In the genomic region with DNA sequence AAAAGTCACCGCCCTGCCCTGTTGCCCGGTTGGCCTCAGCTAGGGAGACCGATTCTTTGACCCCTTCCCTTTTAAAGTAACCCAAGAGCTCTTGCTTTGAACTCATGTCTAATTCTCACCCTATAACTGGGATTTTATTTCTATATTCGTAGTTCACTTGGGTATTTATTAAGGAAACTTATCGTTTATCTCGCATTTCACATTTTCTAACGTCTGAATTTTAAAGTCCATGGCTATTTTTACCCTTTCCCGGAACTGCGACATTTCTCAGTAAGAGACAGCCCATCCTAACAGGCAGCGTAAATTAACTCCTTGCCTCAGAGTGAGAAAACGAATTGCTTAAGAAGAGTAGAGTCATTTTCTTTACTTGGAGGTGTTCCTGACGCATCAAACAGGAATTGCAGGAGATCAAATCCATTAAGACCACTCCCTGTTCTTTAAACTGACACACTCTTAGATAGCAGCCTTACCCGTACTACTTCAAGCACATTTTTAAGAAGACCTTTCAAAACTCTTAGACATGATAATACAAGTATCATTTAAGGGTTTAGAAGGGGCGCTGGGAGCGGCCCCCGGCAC, we compare ENCODE assay signal across 24 mouse cellular contexts. TPM values are rescaled to one million over a fixed set of nuclear protein-coding genes. Genes with fewer than 3 reads are reported as not detected.
A peak's percentile ranks its signal among the peaks of the same experiment; 100 is the strongest.
DNase-seq lines count a peak whose midpoint lies in the region; ATAC-seq and TF ChIP-seq lines count a peak whose summit lies in the region.
"Had no signal": no experiment of that assay in that cellular context is flagged by ENCODE, and none has a peak within 500 bp of the region (broad histone marks: within the 10 kb centered on the region; RNA-seq: fewer than 3 reads in every experiment).

No protein-coding gene starts in this region.

- TF ChIP-seq EP300 in heart, adult 2 months (IDR thresholded peaks at IDR 0.05; ENCODE audit: insufficient read depth, low read depth, low read length), result no peak

- 63% methylated on average over 16 of the region's 16 CpGs for WGBS in heart, embryonic 16.5 days
- 65% methylated on average over 16 of the region's 16 CpGs for WGBS in heart, adult 2 months

- H3K4me2 ChIP-seq in heart, embryonic 16.5 days (ENCODE audit: low read depth, low read length), result peak overlapping the region; percentile 23; the same call in 1 of the 2 replicates
- H3K4me2 ChIP-seq: embryonic facial prominence, embryonic 15.5 days; hindbrain, embryonic 12.5 days had no signal

- no peaks in the 10 kb centered on the region for H3K4me1 ChIP-seq in heart, embryonic 16.5 days (ENCODE audit: control insufficient read depth, insufficient read depth, low read length)
- H3K4me1 ChIP-seq in heart, adult 2 months (ENCODE audit: control insufficient read depth, insufficient read depth, low read length), result no peaks in the 10 kb centered on the region
- H3K4me1 ChIP-seq: embryonic facial prominence, embryonic 15.5 days; forebrain, embryonic 10.5 days; heart, embryonic 13.5 days; hindbrain, embryonic 12.5 days had no signal

- H3K9me3 ChIP-seq in heart, embryonic 16.5 days (replicated peaks; ENCODE audit: control insufficient read depth, low read length), result peaks cover 2% of the 10 kb centered on the region; the same call in 1 of the 2 replicates
- H3K9me3 ChIP-seq: embryonic facial prominence, embryonic 15.5 days; heart, embryonic 13.5 days had no signal

- intact Hi-C loops in gastrocnemius, adult 2 months (cut with DNase I), result loop anchor here (5.0 to 10.0 kb wide), 2 partner anchors 251 to 923 kb away; a partner anchor contains a TSS
- intact Hi-C loops in heart, adult 2 months (cut with DNase I), result no loop called here
- intact Hi-C loops in left cerebral cortex, postnatal 4 days (cut with DNase I), result loop anchor here (10.0 kb wide), 2 partner anchors 113 to 173 kb away; no protein-coding TSS in a partner anchor

- no peak for ATAC-seq in heart, embryonic 16.5 days (replicated peaks; ENCODE audit: extremely low read depth, insufficient read depth, low FRiP score)
- ATAC-seq: activated CD4-positive, CD25-positive, alpha-beta regulatory T cell, adult 4 months; forebrain, embryonic 14.5 days; hindbrain, embryonic 16.5 days; inflammation-experienced regulatory T-cells, adult 6 months; intestine, postnatal 0 days had no signal

- H3K27me3 ChIP-seq in heart, embryonic 16.5 days (ENCODE audit: control insufficient read depth, insufficient read depth, low read length), result no peaks in the 10 kb centered on the region
- H3K27me3 ChIP-seq in heart, adult 2 months (ENCODE audit: control insufficient read depth, insufficient read depth, low read length), result no peaks in the 10 kb centered on the region
- H3K27me3 ChIP-seq: CH12.LX; embryonic facial prominence, embryonic 15.5 days; heart, embryonic 13.5 days; hindbrain, embryonic 12.5 days had no signal

- H3K4me3 ChIP-seq in gastrocnemius, adult 2 months, result peak overlapping the region; percentile 31
- H3K4me3 ChIP-seq in heart, embryonic 16.5 days (ENCODE audit: low read length), result no peak overlapping the region
- no peak overlapping the region for H3K4me3 ChIP-seq in heart, adult 2 months
- H3K4me3 ChIP-seq: embryonic facial prominence, embryonic 15.5 days; erythroblast, embryonic 14.5 days; forebrain, embryonic 10.5 days; heart, embryonic 13.5 days; hindbrain, embryonic 12.5 days had no signal

- no peaks in the 10 kb centered on the region for H3K36me3 ChIP-seq in heart, embryonic 16.5 days (ENCODE audit: control insufficient read depth, insufficient read depth)
- no peaks in the 10 kb centered on the region for H3K36me3 ChIP-seq in heart, adult 2 months (ENCODE audit: control insufficient read depth, insufficient read depth, low read length)
- H3K36me3 ChIP-seq: embryonic facial prominence, embryonic 15.5 days; heart, embryonic 13.5 days had no signal

- no peak for DNase-seq in gastrocnemius, adult 2 months
- DNase-seq in gastrocnemius, postnatal 10 days, result no peak
- no peak for DNase-seq in heart, adult 2 months
- peak; percentile 15 for DNase-seq in R1 (ENCODE audit: low read depth, low spot score)
- DNase-seq in embryo, embryonic 11 days, result no peak
- DNase-seq in left cerebral cortex, postnatal 4 days, result no peak
- DNase-seq: adrenal gland, adult 2 months; cerebellum, adult 2 months; cerebellum, postnatal 10 days; heart, adult 18-20 months; heart, postnatal 36 days; kidney, adult 8-10 months had no signal

- no peak overlapping the region for H3K9ac ChIP-seq in heart, embryonic 16.5 days (ENCODE audit: low read length)
- H3K9ac ChIP-seq in heart, adult 2 months (ENCODE audit: low read depth, low read length), result no peak overlapping the region
- H3K9ac ChIP-seq: embryonic facial prominence, embryonic 15.5 days; heart, embryonic 13.5 days; hindbrain, embryonic 12.5 days had no signal

- TF ChIP-seq POLR2A in heart, adult 2 months (IDR thresholded peaks at IDR 0.05; ENCODE audit: insufficient read depth, low read depth, low read length), result no peak

- H3K79me2 ChIP-seq in heart, adult 2 months (replicated peaks; ENCODE audit: control insufficient read depth, insufficient read depth, low read length), result no peaks in the 10 kb centered on the region

- no peak overlapping the region for H3K27ac ChIP-seq in gastrocnemius, adult 2 months
- no peak overlapping the region for H3K27ac ChIP-seq in heart, embryonic 16.5 days (ENCODE audit: low read length)
- no peak overlapping the region for H3K27ac ChIP-seq in heart, adult 2 months
- H3K27ac ChIP-seq: embryonic facial prominence, embryonic 15.5 days; forebrain, embryonic 10.5 days; heart, embryonic 13.5 days; hindbrain, embryonic 12.5 days had no signal

- no peak for TF ChIP-seq CTCF in gastrocnemius, adult 2 months (IDR thresholded peaks at IDR 0.05)
- no peak for TF ChIP-seq CTCF in heart, adult 2 months (IDR thresholded peaks at IDR 0.05)

RNA-seq across cellular contexts. Expression of a gene that starts 25.3 kb away (rescaled TPM):
- total RNA-seq in gastrocnemius, adult 2 months (2021), result 1 to 10 TPM; 1.5 TPM
- 1 to 10 TPM; 2.0 to 2.1 TPM for total RNA-seq in gastrocnemius, postnatal 10 days (2021)
- 4.9 and 5.6 TPM in 2 replicates for polyA plus RNA-seq in heart, embryonic 16.5 days (2015; fragmentation: Nextera tagmentation; extraction: Ambion mirVana)
- 1 to 10 TPM; 1.3 to 2.0 TPM for total RNA-seq in heart, adult 2 months (2021)
- polyA plus RNA-seq in heart, adult 2 months (2012; rRNA removed), result 1.3 TPM in 2 replicates
- total RNA-seq in left cerebral cortex, postnatal 4 days (2021), result 1 to 10 TPM; 5.4 to 6.0 TPM

RNA-seq across cellular contexts. Expression of a gene that starts 25.4 kb away (rescaled TPM):
- total RNA-seq in gastrocnemius, adult 2 months (2021), result 1 to 10 TPM; 2.3 to 2.6 TPM
- total RNA-seq in gastrocnemius, postnatal 10 days (2021), result 1 to 10 TPM; 3.4 to 5.3 TPM
- polyA plus RNA-seq in heart, embryonic 16.5 days (2015; fragmentation: Nextera tagmentation; extraction: Ambion mirVana), result 5.4 and 5.6 TPM in 2 replicates
- 1 to 10 TPM; 5.5 to 5.9 TPM for total RNA-seq in heart, adult 2 months (2021)
- 2.6 and 3.3 TPM in 2 replicates for polyA plus RNA-seq in heart, adult 2 months (2012; rRNA removed)
- 1 to 10 TPM; 1.5 to 1.8 TPM for total RNA-seq in left cerebral cortex, postnatal 4 days (2021)

RNA-seq across cellular contexts. Expression of a gene that starts 52.8 kb away (rescaled TPM):
- 1 to 10 TPM; 2.9 to 5.4 TPM for total RNA-seq in gastrocnemius, adult 2 months (2021)
- total RNA-seq in gastrocnemius, postnatal 10 days (2021), result 10 to 100 TPM; 25.3 to 28.8 TPM
- polyA plus RNA-seq in heart, embryonic 16.5 days (2015; fragmentation: Nextera tagmentation; extraction: Ambion mirVana), result 0.76 and 0.90 TPM in 2 replicates
- under 1 TPM; 0.08 to 0.09 TPM for total RNA-seq in heart, adult 2 months (2021)
- 0.16 and 0.29 TPM in 2 replicates for polyA plus RNA-seq in heart, adult 2 months (2012; rRNA removed)
- 10 to 100 TPM; 13.3 to 16.4 TPM for total RNA-seq in left cerebral cortex, postnatal 4 days (2021)
- polyA plus RNA-seq: erythroblast, embryonic 14.5 days; inflammation-experienced regulatory T-cells, adult 6 months had no signal
